Mouse (Mus musculus) kidney, embryonic 16.5 days (tissue): ENCODE measurements at regions not wholly inside any gene's neighbourhood (a gene's known extent, or its start where the extent isn't known, plus 50 kb on each side); places are given as distances from the start of the nearest gene placed in this dataset.
"Not testable (repeated sequence)": the region's sequence is repeated elsewhere in the genome, so short reads cannot be mapped to it uniquely, and the experiment has no call there.

Source experiments
- ATAC-seq: fragments of 200-750 bp; cut with Nextera tagmentation; 2 replicates; pipeline ENCODE4 v1.8.0; 2017; ENCODE audit warnings: moderate TSS enrichment; ENCODE audit not compliant: low FRiP score, low TSS enrichment
- H3K27ac ChIP-seq: fragments of 300-500 bp; sonication (generic); 2 replicates; pipeline ENCODE4 v1.5.1; 2014; ENCODE audit warnings: low read length
- H3K27me3 ChIP-seq: fragments of 300-500 bp; sonication (generic); 2 replicates; pipeline ENCODE4 v1.6.1; 2014; ENCODE audit warnings: low read length, control low read depth, mixed read lengths; ENCODE audit not compliant: insufficient read depth
- H3K36me3 ChIP-seq: fragments of 300-500 bp; sonication (generic); 2 replicates; pipeline ENCODE4 v1.6.1; 2014; ENCODE audit warnings: low read length, control low read depth, mixed read lengths; ENCODE audit not compliant: insufficient read depth
- H3K4me1 ChIP-seq: fragments of 300-500 bp; sonication (generic); 2 replicates; pipeline ENCODE4 v1.6.1; 2014; ENCODE audit warnings: low read length, control low read depth, mixed read lengths; ENCODE audit not compliant: insufficient read depth
- H3K4me2 ChIP-seq: fragments of 300-500 bp; sonication (generic); replicated peaks from 2 replicates; pipeline ENCODE4 v1.6.1; 2014; ENCODE audit warnings: low read depth, low read length
- H3K4me3 ChIP-seq: fragments of 300-500 bp; sonication (generic); 2 replicates; pipeline ENCODE4 v1.5.1; 2014; ENCODE audit warnings: mild to moderate bottlenecking, low read length
- H3K9ac ChIP-seq: fragments of 300-500 bp; sonication (generic); replicated peaks from 2 replicates; pipeline ENCODE4 v1.6.1; 2014; ENCODE audit warnings: low read length
- H3K9me3 ChIP-seq: fragments of 300-500 bp; sonication (generic); 2 replicates; pipeline ENCODE4 v1.6.1; 2016; ENCODE audit warnings: low read length, control low read depth
- WGBS: fragments of 180-500 bp; shearing (Covaris S2); extraction: QIAGEN DNeasy Blood & Tissue Kit; methylation state at CpG from one replicate; pipeline ENCODE4 v1.1.7; 2014; 5-methylcytosine and 5-hydroxymethylcytosine counted together

- no peak; the same call in 1 of the 2 replicates for ATAC-seq
- Histone ChIP-seq H3K4me1 (no peaks in the 10 kb centered on the region), H3K9ac (no peak overlapping the region), H3K4me3 (no peak overlapping the region), H3K27me3 (no peaks in the 10 kb centered on the region), H3K36me3 (no peaks in the 10 kb centered on the region), H3K4me2 (no peak overlapping the region), H3K9me3 (no peaks in the 10 kb centered on the region), H3K27ac (no peak overlapping the region)
- WGBS: 67% methylated on average over 8 of the region's 8 CpGs
Observed at GRCm38 (mm10) chr4:31320734-31321507, 643.0 kb upstream of the Map3k7 start.

GRCm38 (mm10) chr4:31323816-31324215 is 640.1 kb upstream of the Map3k7 start:
- ATAC-seq: no peak
- 92% methylated on average over 3 of the region's 3 CpGs for WGBS

GRCm38 (mm10) chr4:31328798-31329197 is 635.1 kb upstream of the Map3k7 start:
- H3K27me3 ChIP-seq: no peaks in the 10 kb centered on the region
- H3K4me2 ChIP-seq: no peak overlapping the region
- no peaks in the 10 kb centered on the region for H3K9me3 ChIP-seq
- H3K4me3 ChIP-seq: no peak overlapping the region
- no peaks in the 10 kb centered on the region for H3K36me3 ChIP-seq
- WGBS: 78% methylated on average over 5 of the region's 5 CpGs
- H3K9ac ChIP-seq: no peak overlapping the region
- H3K27ac ChIP-seq: no peak overlapping the region
- H3K4me1 ChIP-seq: no peaks in the 10 kb centered on the region
- ATAC-seq: no peak

More at GRCm38 (mm10) chr4:31323816-31324215, 640.1 kb upstream of the Map3k7 start:
- no peak overlapping the region for H3K4me3 ChIP-seq
- H3K4me1 ChIP-seq: no peaks in the 10 kb centered on the region
- no peaks in the 10 kb centered on the region for H3K27me3 ChIP-seq
- no peaks in the 10 kb centered on the region for H3K9me3 ChIP-seq
- no peak overlapping the region for H3K9ac ChIP-seq
- no peak overlapping the region for H3K4me2 ChIP-seq
- no peak overlapping the region for H3K27ac ChIP-seq
- no peaks in the 10 kb centered on the region for H3K36me3 ChIP-seq

- no peaks in the 10 kb centered on the region for H3K27me3 ChIP-seq
- ATAC-seq: no peak
- no peak overlapping the region for H3K27ac ChIP-seq
- no peak overlapping the region for H3K9ac ChIP-seq
- no peak overlapping the region for H3K4me2 ChIP-seq
- no peaks in the 10 kb centered on the region for H3K4me1 ChIP-seq
- H3K9me3 ChIP-seq: no peaks in the 10 kb centered on the region
- no peak overlapping the region for H3K4me3 ChIP-seq
- no peaks in the 10 kb centered on the region for H3K36me3 ChIP-seq
Observed at GRCm38 (mm10) chr4:31331053-31331452, 632.8 kb upstream of the Map3k7 start.

- Histone ChIP-seq H3K4me1 (no peaks in the 10 kb centered on the region), H3K27me3 (no peaks in the 10 kb centered on the region), H3K27ac (no peak overlapping the region), H3K9ac (no peak overlapping the region), H3K4me2 (no peak overlapping the region), H3K9me3 (no peaks in the 10 kb centered on the region), H3K4me3 (no peak overlapping the region), H3K36me3 (no peaks in the 10 kb centered on the region)
- 72% methylated on average over 3 of the region's 3 CpGs for whole genome bisulfite sequencing
- ATAC-seq: no peak
Observed at GRCm38 (mm10) chr4:31335686-31336085, 628.2 kb upstream of the Map3k7 start.

GRCm38 (mm10) chr4:31337980-31338379 is 625.9 kb upstream of the Map3k7 start:
- Histone ChIP-seq H3K9ac (no peak overlapping the region), H3K36me3 (no peaks in the 10 kb centered on the region), H3K27me3 (no peaks in the 10 kb centered on the region), H3K4me1 (peaks cover under 1% of the 10 kb centered on the region; the same call in 1 of the 2 replicates), H3K4me3 (no peak overlapping the region), H3K27ac (no peak overlapping the region), H3K4me2 (no peak overlapping the region), H3K9me3 (no peaks in the 10 kb centered on the region)
- no peak for ATAC-seq
- WGBS: 44% methylated on average over 4 of the region's 4 CpGs

GRCm38 (mm10) chr4:31343312-31344248 is 620.3 kb upstream of the Map3k7 start:
- 0 out of 2 replicates have a peak, but pooled peaks have one; percentile 35 for ATAC-seq
- WGBS: 44% methylated on average over 5 of the region's 5 CpGs
- Histone ChIP-seq H3K27me3 (no peaks in the 10 kb centered on the region), H3K9me3 (no peaks in the 10 kb centered on the region), H3K4me1 (peaks cover 7% of the 10 kb centered on the region; the same call in 1 of the 2 replicates), H3K4me3 (no peak overlapping the region), H3K36me3 (no peaks in the 10 kb centered on the region), H3K4me2 (no peak overlapping the region), H3K9ac (no peak overlapping the region), H3K27ac (no peak overlapping the region)

GRCm38 (mm10) chr4:31354046-31354445 is 609.9 kb upstream of the Map3k7 start:
- ATAC-seq, H3K27me3 ChIP-seq, H3K4me1 ChIP-seq, H3K36me3 ChIP-seq, H3K9me3 ChIP-seq, H3K4me3 ChIP-seq, H3K4me2 ChIP-seq, H3K9ac ChIP-seq, H3K27ac ChIP-seq: not testable (repeated sequence)
- WGBS: 100% methylated on average over 2 of the region's 3 CpGs

- WGBS: 60% methylated on average over 2 of the region's 2 CpGs
- Histone ChIP-seq H3K4me3 (no peak overlapping the region), H3K27me3 (no peaks in the 10 kb centered on the region), H3K27ac (no peak overlapping the region), H3K4me2 (no peak overlapping the region), H3K9me3 (no peaks in the 10 kb centered on the region), H3K9ac (no peak overlapping the region), H3K36me3 (no peaks in the 10 kb centered on the region), H3K4me1 (no peaks in the 10 kb centered on the region)
- no peak for ATAC-seq
Observed at GRCm38 (mm10) chr4:31354953-31355352, 608.9 kb upstream of the Map3k7 start.

GRCm38 (mm10) chr4:31366172-31366571 is 597.7 kb upstream of the Map3k7 start:
- H3K9me3 ChIP-seq: no peaks in the 10 kb centered on the region
- no peaks in the 10 kb centered on the region for H3K36me3 ChIP-seq
- 42% methylated on average over 1 of the region's 1 CpGs for WGBS
- H3K4me2 ChIP-seq: no peak overlapping the region
- H3K4me3 ChIP-seq: no peak overlapping the region
- no peak overlapping the region for H3K27ac ChIP-seq
- no peak overlapping the region for H3K9ac ChIP-seq
- ATAC-seq: no peak
- no peaks in the 10 kb centered on the region for H3K4me1 ChIP-seq
- no peaks in the 10 kb centered on the region for H3K27me3 ChIP-seq
